Mouse (Mus musculus): ENCODE measurements around the gene Cobl.

Gene Cobl

GRCm38 (mm10) chr11:12219594-12220530, 244.9 kb downstream of the Cobl start:
- CTCF ChIA-PET: no interaction called here

GRCm38 (mm10) chr11:12216897-12217296, 247.9 kb downstream of the Cobl start:
- CTCF ChIA-PET: no interaction called here

- CTCF ChIA-PET: no interaction called here
These were observed 249.2 kb downstream of the Cobl start for GRCm38 (mm10) chr11:12215582-12215981.

- CTCF ChIA-PET: no interaction called here
These were observed 256.2 kb downstream of the Cobl start for GRCm38 (mm10) chr11:12208574-12208973.

GRCm38 (mm10) chr11:12205201-12206161, 259.3 kb downstream of the Cobl start:
- CTCF ChIA-PET: no interaction called here

- CTCF ChIA-PET: no interaction called here
These were observed 265.3 kb downstream of the Cobl start for GRCm38 (mm10) chr11:12199441-12199840.

- CTCF ChIA-PET: no interaction called here
These were observed 265.9 kb downstream of the Cobl start for GRCm38 (mm10) chr11:12198700-12199349.

- CTCF ChIA-PET: no interaction called here
These were observed 266.7 kb downstream of the Cobl start for GRCm38 (mm10) chr11:12198017-12198416.

- CTCF ChIA-PET: no interaction called here
These were observed 267.2 kb downstream of the Cobl start for GRCm38 (mm10) chr11:12197542-12197941.

- CTCF ChIA-PET: no interaction called here
These were observed 269.4 kb downstream of the Cobl start for GRCm38 (mm10) chr11:12195390-12195789.

- CTCF ChIA-PET: no interaction called here
These were observed 271.4 kb downstream of the Cobl start for GRCm38 (mm10) chr11:12193369-12193768.

- CTCF ChIA-PET: no interaction called here
These were observed 273.4 kb downstream of the Cobl start for GRCm38 (mm10) chr11:12191386-12191785.

- CTCF ChIA-PET: no interaction called here
These were observed 274.3 kb downstream of the Cobl start for GRCm38 (mm10) chr11:12190417-12190816.
